Mouse (Mus musculus) kidney, adult 2 months (tissue): ENCODE results near the gene Atf4.

Source experiments
- CTCF ChIP-seq: fragments of 200-500 bp; conservative IDR thresholded peaks from 2 replicates; pipeline ENCODE4 v1.5.1; 2011; ENCODE audit warnings: low read depth, mild to moderate bottlenecking, control low read depth, low read length, moderate library complexity, mixed read lengths; ENCODE audit not compliant: insufficient read depth, insufficient read length
- POLR2A ChIP-seq: fragments of 200-500 bp; IDR thresholded peaks from one replicate; pipeline ENCODE4 v1.6.1; 2011; ENCODE audit warnings: low read depth, low read length, control low read depth

GRCm38 (mm10) chr15:80263610-80264575 lies 8.9 kb downstream of the Atf4 start, which contains the start of gene Rps19bp1:
- TF ChIP-seq POLR2A = peak; percentile 32
- no peak for TF ChIP-seq CTCF
